Mouse (Mus musculus): ENCODE data around the gene Snai3. TPM values are rescaled to one million over a fixed set of nuclear protein-coding genes. Genes with fewer than 3 reads are reported as not detected.

Snai3 gene
- polyA plus RNA-seq, 1 experiment from 2014 or later = 1.4 TPM

DNA sequence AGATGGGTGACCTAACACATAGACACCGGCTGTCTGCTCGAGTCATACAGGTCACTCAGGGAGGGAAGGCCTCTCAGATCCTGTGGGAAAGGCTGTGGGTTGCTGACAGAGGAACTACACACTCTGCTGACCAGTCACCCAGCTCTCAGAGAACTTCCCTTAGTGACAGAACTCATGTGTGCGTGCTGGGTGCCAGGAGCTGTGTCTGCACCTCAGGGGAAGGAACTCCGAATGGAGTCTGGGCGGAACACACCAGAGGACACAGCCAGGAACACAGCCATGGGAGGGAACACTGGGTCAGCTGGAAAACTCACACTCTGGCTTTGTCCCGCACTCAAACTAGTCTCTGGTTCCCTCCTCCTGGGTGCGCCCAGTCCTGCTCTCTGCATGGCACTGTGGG is 52.9 kb downstream of the Snai3 start:
- 92% methylated on average over 7 of the region's 7 CpGs for WGBS
- Histone ChIP-seq H3K9me3 (ENCODE audit: control insufficient read depth, low read length) (no peaks in the 10 kb centered on the region), H3K27me3 (ENCODE audit: control insufficient read depth, insufficient read depth, low read length) (no peaks in the 10 kb centered on the region), H3K4me1 (replicated peaks; ENCODE audit: control insufficient read depth, insufficient read depth) (no peaks in the 10 kb centered on the region), H3K4me2 (replicated peaks; ENCODE audit: low read depth) (no peak overlapping the region), H3K4me3 (ENCODE audit: low read depth, low read length) (no peak overlapping the region), H3K36me3 (ENCODE audit: control insufficient read depth, insufficient read depth, low read length) (peaks cover 58% of the 10 kb centered on the region), H3K27ac (replicated peaks) (no peak overlapping the region), H3K9ac (ENCODE audit: low read length) (no peak overlapping the region)
- TF ChIP-seq EP300 (optimal IDR thresholded peaks at IDR 0.05) = no peak
- no peak for TF ChIP-seq CTCF (IDR thresholded peaks at IDR 0.05; ENCODE audit: low read depth)
- ATAC-seq (ENCODE audit: low FRiP score, low TSS enrichment) (no peak), DNase-seq (ENCODE audit: low spot score) (no peak)

DNA sequence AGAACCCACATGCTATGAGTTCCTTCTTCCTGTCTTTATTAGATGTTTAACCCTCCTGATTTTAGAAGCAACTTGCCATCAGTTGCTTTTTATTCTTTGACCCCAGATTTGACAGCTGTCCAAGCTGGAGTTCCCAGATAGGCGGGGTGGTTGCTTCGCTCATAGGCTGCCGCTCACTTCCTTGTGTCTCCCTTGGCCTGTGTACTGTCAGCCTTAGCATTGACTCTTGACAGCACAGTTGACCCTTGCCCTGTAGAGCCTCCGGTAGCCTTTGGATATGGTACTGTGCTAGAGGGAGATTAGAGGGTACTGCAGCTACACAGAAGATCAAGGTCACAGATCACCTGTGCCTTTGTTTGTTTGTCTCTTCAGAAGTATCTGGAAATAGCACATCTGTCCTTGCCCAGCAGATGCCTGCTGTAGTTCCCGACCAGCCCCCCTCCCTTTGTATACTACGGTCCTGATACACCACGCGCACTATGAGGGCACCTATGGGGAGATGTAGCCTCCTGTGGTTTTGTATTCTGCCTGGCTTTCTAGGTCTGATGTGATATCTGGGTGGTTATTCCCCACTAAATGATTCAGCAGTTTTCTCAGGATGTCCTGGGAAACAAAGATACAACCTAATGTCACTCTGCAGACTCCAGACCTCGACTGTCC is 55.3 kb downstream of the Snai3 start:
- Histone ChIP-seq H3K4me2 (replicated peaks; ENCODE audit: low read depth) (no peak overlapping the region), H3K36me3 (ENCODE audit: control insufficient read depth, insufficient read depth, low read length) (peaks cover 59% of the 10 kb centered on the region), H3K9me3 (ENCODE audit: control insufficient read depth, low read length) (no peaks in the 10 kb centered on the region), H3K9ac (ENCODE audit: low read length) (no peak overlapping the region), H3K27ac (replicated peaks) (no peak overlapping the region), H3K4me1 (replicated peaks; ENCODE audit: control insufficient read depth, insufficient read depth) (no peaks in the 10 kb centered on the region), H3K4me3 (ENCODE audit: low read depth, low read length) (no peak overlapping the region), H3K27me3 (ENCODE audit: control insufficient read depth, insufficient read depth, low read length) (no peaks in the 10 kb centered on the region)
- ATAC-seq (ENCODE audit: low FRiP score, low TSS enrichment) (no peak), DNase-seq (ENCODE audit: low spot score) (no peak)
- TF ChIP-seq EP300 (optimal IDR thresholded peaks at IDR 0.05) (no peak), CTCF (IDR thresholded peaks at IDR 0.05; ENCODE audit: low read depth) (no peak)
- 86% methylated on average over 9 of the region's 9 CpGs for WGBS

Small RNA genes lying within 50 kb of the gene (microRNA-seq; reads per million reads assigned to microRNA genes)
- not detected for gene Gm24366

Other genes with a start within 250 kb of the Snai3 start
- 2.3 and 2.8 TPM in 2 replicates for gene Zfpm1, start 178.6 kb downstream of the Snai3 start, polyA plus RNA-seq (2015; fragmentation: Nextera tagmentation; extraction: Ambion mirVana)
- gene Trhr2, start 100.0 kb downstream of the Snai3 start, polyA plus RNA-seq (2015; fragmentation: Nextera tagmentation; extraction: Ambion mirVana) = not detected in 2 replicates
- 19.4 and 19.8 TPM in 2 replicates for gene Zc3h18, start 84.1 kb downstream of the Snai3 start, polyA plus RNA-seq (2015; fragmentation: Nextera tagmentation; extraction: Ambion mirVana)
- 0.15 and 0.32 TPM in 2 replicates for gene Il17c, start 38.7 kb downstream of the Snai3 start, polyA plus RNA-seq (2015; fragmentation: Nextera tagmentation; extraction: Ambion mirVana)
- gene Cyba, start 27.8 kb downstream of the Snai3 start, polyA plus RNA-seq (2015; fragmentation: Nextera tagmentation; extraction: Ambion mirVana) = 250 and 267 TPM in 2 replicates
- gene Mvd, start 17.3 kb downstream of the Snai3 start, polyA plus RNA-seq (2015; fragmentation: Nextera tagmentation; extraction: Ambion mirVana) = 34.6 and 35.7 TPM in 2 replicates
- 31.2 and 32.2 TPM in 2 replicates for gene Rnf166, start 15.3 kb upstream of the Snai3 start, polyA plus RNA-seq (2015; fragmentation: Nextera tagmentation; extraction: Ambion mirVana)
- 33.1 and 34.5 TPM in 2 replicates for gene Ctu2, start 15.4 kb upstream of the Snai3 start, polyA plus RNA-seq (2015; fragmentation: Nextera tagmentation; extraction: Ambion mirVana)
- gene Piezo1, start 90.6 kb upstream of the Snai3 start, polyA plus RNA-seq (2015; fragmentation: Nextera tagmentation; extraction: Ambion mirVana) = 7.0 and 8.2 TPM in 2 replicates
- gene Cdt1, start 107.3 kb upstream of the Snai3 start, polyA plus RNA-seq (2015; fragmentation: Nextera tagmentation; extraction: Ambion mirVana) = 11.8 TPM in 2 replicates
- 311 and 314 TPM in 2 replicates for gene Aprt, start 116.2 kb upstream of the Snai3 start, polyA plus RNA-seq (2015; fragmentation: Nextera tagmentation; extraction: Ambion mirVana)
- 8.2 TPM in 2 replicates for gene Galns, start 150.7 kb upstream of the Snai3 start, polyA plus RNA-seq (2015; fragmentation: Nextera tagmentation; extraction: Ambion mirVana)
- gene Trappc2l, start 150.9 kb upstream of the Snai3 start, polyA plus RNA-seq (2015; fragmentation: Nextera tagmentation; extraction: Ambion mirVana) = 48.0 and 49.5 TPM in 2 replicates
- 0.08 TPM in 1 of 2 replicates, not detected in the other for gene Pabpn1l, start 162.0 kb upstream of the Snai3 start, polyA plus RNA-seq (2015; fragmentation: Nextera tagmentation; extraction: Ambion mirVana)
- 1.8 and 2.4 TPM in 2 replicates for gene Cbfa2t3, start 238.4 kb upstream of the Snai3 start, polyA plus RNA-seq (2015; fragmentation: Nextera tagmentation; extraction: Ambion mirVana)

Measured in stomach, postnatal 0 days (tissue).